Mouse (Mus musculus) inflammation-experienced regulatory T-cells, adult 6 months (primary cell): ENCODE measurements around the gene Zfyve16. TPM values are rescaled to one million over a fixed set of nuclear protein-coding genes. Genes with fewer than 3 reads are reported as not detected.

Experiments
- ATAC-seq: one replicate; pipeline ENCODE4 v1.8.0; 2017
- polyA plus RNA-seq, 3 experiments: library from polyadenylated mRNA; unstranded; fragments of 100-300 nt; shearing (Covaris generic); gene quantifications; one replicate each; pipeline ENCODE4 v1.2.1; 2017

The Zfyve16 gene
- 10 to 100 TPM in 2 of 3 experiments, 1 to 10 TPM in 1; 8.7 to 12.7 (median 10.9) TPM for polyA plus RNA-seq

- ATAC-seq, result peak; percentile 86
These were observed at the start of gene Zfyve16 for GRCm38 (mm10) chr13:92530721-92531211. TSS of gene Zfyve16 (minus strand) at chr13:92530868.

- ATAC-seq, result no peak
These were observed 47.5 kb upstream of the Zfyve16 start for GRCm38 (mm10) chr13:92578210-92578609.

- no peak for ATAC-seq
These were observed 46.0 kb upstream of the Zfyve16 start for GRCm38 (mm10) chr13:92576688-92577087.

- no peak for ATAC-seq
These were observed 45.4 kb upstream of the Zfyve16 start, which contains the start of gene Spz1 for GRCm38 (mm10) chr13:92576072-92576471. TSS of gene Spz1 (minus strand) at chr13:92576172.

GRCm38 (mm10) chr13:92559429-92559828 lies 28.8 kb upstream of the Zfyve16 start:
- ATAC-seq, result no peak

- ATAC-seq, result no peak
These were observed 26.6 kb upstream of the Zfyve16 start for GRCm38 (mm10) chr13:92557229-92557628.

GRCm38 (mm10) chr13:92556458-92557126 lies 25.9 kb upstream of the Zfyve16 start:
- ATAC-seq, result no peak

GRCm38 (mm10) chr13:92547093-92547492 lies 16.4 kb upstream of the Zfyve16 start:
- no peak for ATAC-seq

GRCm38 (mm10) chr13:92540997-92541396 lies 10.3 kb upstream of the Zfyve16 start:
- no peak for ATAC-seq

GRCm38 (mm10) chr13:92539126-92539525 lies 8.5 kb upstream of the Zfyve16 start:
- no peak for ATAC-seq

GRCm38 (mm10) chr13:92533801-92534200 lies 3.1 kb upstream of the Zfyve16 start:
- ATAC-seq, result no peak

- ATAC-seq, result no peak
These were observed 1.5 kb upstream of the Zfyve16 start for GRCm38 (mm10) chr13:92532216-92532615.

- ATAC-seq, result peak; percentile 6
These were observed 569 bp upstream of the Zfyve16 start for GRCm38 (mm10) chr13:92531237-92531636.

- peak; percentile 37 for ATAC-seq
These were observed 594 bp downstream of the Zfyve16 start for GRCm38 (mm10) chr13:92529828-92530720.

- ATAC-seq, result peak; percentile 32
These were observed 7.4 kb downstream of the Zfyve16 start for GRCm38 (mm10) chr13:92523178-92523813.

GRCm38 (mm10) chr13:92504871-92505270 lies 25.8 kb downstream of the Zfyve16 start:
- ATAC-seq, result no peak

- ATAC-seq, result no peak
These were observed 38.7 kb downstream of the Zfyve16 start for GRCm38 (mm10) chr13:92491923-92492322.

- no peak for ATAC-seq
These were observed 39.9 kb downstream of the Zfyve16 start for GRCm38 (mm10) chr13:92490817-92491216.

GRCm38 (mm10) chr13:92483852-92484463 lies 46.7 kb downstream of the Zfyve16 start, which contains the start of gene Fam151b:
TSS of gene Fam151b (minus strand) at chr13:92484015.
- peak; percentile 98 for ATAC-seq

GRCm38 (mm10) chr13:92483348-92483747 lies 47.3 kb downstream of the Zfyve16 start:
- ATAC-seq, result peak; percentile 65

GRCm38 (mm10) chr13:92470151-92470550 lies 60.5 kb downstream of the Zfyve16 start:
- ATAC-seq, result no peak

GRCm38 (mm10) chr13:92469381-92469780 lies 61.3 kb downstream of the Zfyve16 start:
- ATAC-seq, result no peak
